In genomic region chr2:32246741-32247140, GRCm38 (mm10) we compare ENCODE assay signal across 13 mouse cellular contexts.
"Had no signal": no experiment of that assay in that cellular context is flagged by ENCODE, and none has a peak within 500 bp of the region (broad histone marks: within the 10 kb centered on the region; RNA-seq: fewer than 3 reads in every experiment).

No protein-coding gene starts in this region.

- H3K4me3 ChIP-seq: layer of hippocampus, adult 2 months; limb, embryonic 12.5 days; liver, embryonic 13.5 days; midbrain, embryonic 13.5 days; stomach, embryonic 15.5 days had no signal

- H3K27me3 ChIP-seq: limb, embryonic 12.5 days; liver, embryonic 13.5 days; midbrain, embryonic 13.5 days; stomach, embryonic 15.5 days had no signal

- DNase-seq: kidney, adult 9 months; kidney, postnatal 4 days; liver; liver, embryonic 13.5 days; liver, postnatal 0 days; lung, postnatal 36 days; right cerebral cortex, postnatal 14 days; thymus, postnatal 4 days had no signal

- H3K27ac ChIP-seq: kidney, postnatal 0 days; layer of hippocampus, adult 2 months; limb, embryonic 12.5 days; liver, embryonic 13.5 days; midbrain, embryonic 13.5 days; stomach, embryonic 15.5 days had no signal

- H3K4me1 ChIP-seq: limb, embryonic 12.5 days; liver, embryonic 13.5 days; midbrain, embryonic 13.5 days; stomach, embryonic 15.5 days had no signal
